Mouse (Mus musculus) CH12.LX (cell line): ENCODE data around the gene Phkg1. TPM values are rescaled to one million over a fixed set of nuclear protein-coding genes. Genes with fewer than 3 reads are reported as not detected.

Experiments
- DNase-seq: peaks from one replicate; pipeline ENCODE4 v3.0.0-alpha.2; 2013; ENCODE audit errors: extremely low read depth
- H3K27ac ChIP-seq: 2 replicates; pipeline ENCODE4 v1.5.1; 2012; ENCODE audit warnings: low read depth, mild to moderate bottlenecking, control low read depth, moderate library complexity; ENCODE audit not compliant: insufficient read depth
- H3K27me3 ChIP-seq: replicated peaks from 2 replicates; pipeline ENCODE3; 2012; ENCODE audit warnings: inconsistent platforms
- H3K36me3 ChIP-seq, 2 experiments: replicated peaks in 1 of 2; 2 replicates each; pipeline versions ENCODE3 to v1.6.1; 2012; ENCODE audit warnings: inconsistent platforms in 1 of 2, low read length in 1 of 2, mild to moderate bottlenecking in 1 of 2, mixed read lengths in 1 of 2, moderate library complexity in 1 of 2; ENCODE audit not compliant: control insufficient read depth in 1 of 2, insufficient read depth in 1 of 2
- H3K4me1 ChIP-seq, 2 experiments: 2 replicates each; pipeline ENCODE4 v1.6.1; 2012; ENCODE audit warnings: inconsistent platforms in 1 of 2, moderate library complexity in 1 of 2; ENCODE audit not compliant: insufficient read depth in 2 of 2, control insufficient read depth in 1 of 2
- H3K4me2 ChIP-seq: 2 replicates; pipeline ENCODE4 v1.6.1; 2012; ENCODE audit warnings: low read depth, mild to moderate bottlenecking, control low read depth; ENCODE audit not compliant: poor library complexity, insufficient read depth, severe bottlenecking
- H3K4me3 ChIP-seq, 3 experiments: fragments of 150-350 bp in 1 of 3; sonication (generic) in 1 of 3; replicated peaks in 1 of 3; 2 replicates each; pipeline versions ENCODE3 to v1.5.1; 2011 to 2012; ENCODE audit warnings: low read depth in 2 of 3, low read length in 2 of 3, mild to moderate bottlenecking in 2 of 3, moderate library complexity in 2 of 3, control low read depth in 1 of 3, improper control_type of control experiment in 1 of 3, inconsistent platforms in 1 of 3, mixed read lengths in 1 of 3; ENCODE audit not compliant: poor library complexity in 1 of 3
- H3K79me2 ChIP-seq: replicated peaks from 2 replicates; pipeline ENCODE4 v1.6.1; 2012; ENCODE audit warnings: mild to moderate bottlenecking, moderate library complexity; ENCODE audit not compliant: control insufficient read depth, poor library complexity, insufficient read depth, severe bottlenecking; ENCODE audit errors: extremely low read depth
- H3K9ac ChIP-seq: 2 replicates; pipeline ENCODE4 v1.6.1; 2012; ENCODE audit warnings: low read depth, mild to moderate bottlenecking, control low read depth, moderate library complexity; ENCODE audit not compliant: insufficient read depth
- H3K9me3 ChIP-seq: replicated peaks from 2 replicates; pipeline ENCODE3; 2012; ENCODE audit warnings: low read length, inconsistent platforms, mixed read lengths
- BHLHE40 ChIP-seq: IDR thresholded peaks from 2 replicates; pipeline ENCODE4 v1.6.1; 2011; ENCODE audit warnings: mild to moderate bottlenecking, low read depth, low read length, improper control_type of control experiment
- CHD2 ChIP-seq: IDR thresholded peaks from 2 replicates; pipeline ENCODE4 v1.6.1; 2011; ENCODE audit warnings: low read length, improper control_type of control experiment
- CTCF ChIP-seq, 2 experiments: IDR thresholded peaks in 1 of 2; conservative IDR thresholded peaks in 1 of 2; 2 replicates each; pipeline ENCODE4 v1.5.1; 2011 to 2012; ENCODE audit warnings: low read depth in 2 of 2, low read length in 2 of 2, improper control_type of control experiment in 1 of 2, inconsistent platforms in 1 of 2, mild to moderate bottlenecking in 1 of 2, moderate library complexity in 1 of 2
- EP300 ChIP-seq: IDR thresholded peaks from 2 replicates; pipeline ENCODE4 v1.6.1; 2011; ENCODE audit warnings: low read length, improper control_type of control experiment
- ETS1 ChIP-seq: conservative IDR thresholded peaks from 2 replicates; pipeline ENCODE4 v1.6.1; 2012; ENCODE audit warnings: low read depth, mild to moderate bottlenecking, inconsistent platforms, low read length, improper control_type of control experiment, moderate library complexity
- IRF4 ChIP-seq: IDR thresholded peaks from 2 replicates; pipeline ENCODE4 v1.6.1; 2014; ENCODE audit warnings: low read depth, mild to moderate bottlenecking, inconsistent platforms, low read length, improper control_type of control experiment
- JUND ChIP-seq: conservative IDR thresholded peaks from 2 replicates; pipeline ENCODE4 v1.6.1; 2011; ENCODE audit warnings: low read depth, low read length, improper control_type of control experiment
- KAT2A ChIP-seq: IDR thresholded peaks from 2 replicates; pipeline ENCODE4 v1.6.1; 2012; ENCODE audit warnings: low read length, improper control_type of control experiment, inconsistent platforms; ENCODE audit not compliant: insufficient replicate concordance
- MAX ChIP-seq: IDR thresholded peaks from 2 replicates; pipeline ENCODE4 v1.6.1; 2011; ENCODE audit warnings: low read length, improper control_type of control experiment
- MEF2A ChIP-seq: IDR thresholded peaks from 2 replicates; pipeline ENCODE4 v1.6.1; 2014; ENCODE audit warnings: low read depth, mild to moderate bottlenecking, inconsistent platforms, low read length, improper control_type of control experiment, borderline replicate concordance
- MXI1 ChIP-seq: IDR thresholded peaks from 2 replicates; pipeline ENCODE4 v1.6.1; 2011; ENCODE audit warnings: mild to moderate bottlenecking, low read depth, low read length, improper control_type of control experiment
- NELFE ChIP-seq: IDR thresholded peaks from 2 replicates; pipeline ENCODE4 v1.6.1; 2011; ENCODE audit warnings: low read depth, low read length, improper control_type of control experiment
- PAX5 ChIP-seq: IDR thresholded peaks from 2 replicates; pipeline ENCODE4 v1.6.1; 2012; ENCODE audit warnings: low read length, inconsistent platforms, mixed read lengths
- POLR2AphosphoS2 ChIP-seq: IDR thresholded peaks from 2 replicates; pipeline ENCODE4 v1.6.1; 2011; ENCODE audit warnings: low read depth, low read length, improper control_type of control experiment
- RAD21 ChIP-seq: IDR thresholded peaks from 2 replicates; pipeline ENCODE4 v1.6.1; 2011; ENCODE audit warnings: low read depth, mild to moderate bottlenecking, low read length, improper control_type of control experiment, moderate library complexity
- SIN3A ChIP-seq: IDR thresholded peaks from 2 replicates; pipeline ENCODE4 v1.6.1; 2012; ENCODE audit warnings: low read length, improper control_type of control experiment, inconsistent platforms
- SMC3 ChIP-seq: IDR thresholded peaks from 2 replicates; pipeline ENCODE4 v1.6.1; 2011; ENCODE audit warnings: low read depth, low read length, improper control_type of control experiment
- TBP ChIP-seq: conservative IDR thresholded peaks from 2 replicates; pipeline ENCODE4 v1.6.1; 2011; ENCODE audit warnings: low read depth, low read length, improper control_type of control experiment
- TCF12 ChIP-seq: IDR thresholded peaks from 2 replicates; pipeline ENCODE4 v1.6.1; 2014; ENCODE audit warnings: low read depth, mild to moderate bottlenecking, inconsistent platforms, low read length, improper control_type of control experiment
- ZC3H11A ChIP-seq: IDR thresholded peaks from 2 replicates; pipeline ENCODE4 v1.6.1; 2012; ENCODE audit warnings: low read depth, mild to moderate bottlenecking, inconsistent platforms, low read length, improper control_type of control experiment
- ZMIZ1 ChIP-seq: IDR thresholded peaks from 2 replicates; pipeline ENCODE4 v1.6.1; 2012; ENCODE audit warnings: low read depth, mild to moderate bottlenecking, inconsistent platforms, low read length, improper control_type of control experiment
- ZNF384 ChIP-seq: IDR thresholded peaks from 2 replicates; pipeline ENCODE4 v1.6.1; 2012; ENCODE audit warnings: low read depth, low read length, improper control_type of control experiment, inconsistent platforms
- dilution Hi-C: fragments of 300-500 bp; cut with MboI; formaldehyde crosslinking; loops from 2 replicates; pipeline ENCODE4 v1.14.3; 2020; ENCODE audit warnings: low sequenced_read_pairs; ENCODE audit not compliant: extremely low pct_unique_long_range_greater_than_20kb, extremely low pct_ligation_motif_present
- in situ Hi-C: fragments of 300-500 bp; cut with MboI; formaldehyde crosslinking; loops from 3 replicates; pipeline ENCODE4 v1.14.3; 2019; ENCODE audit warnings: low sequenced_read_pairs, low pct_ligation_motif_present, low pct_unique_long_range_greater_than_20kb, mixed read lengths
- polyA plus RNA-seq: library from polyadenylated mRNA; unstranded; fragments of >175 nt; gene quantifications from 2 replicates; pipeline ENCODE4 v1.2.1, GENCODE M21; 2012; ENCODE audit warnings: low read depth; ENCODE audit not compliant: insufficient read length
- total RNA-seq, 2 experiments: library from RNA; depleted of rRNA; stranded (reverse); fragments of 300-350 nt in 1 of 2; fragments of >200 nt in 1 of 2; gene quantifications; 2 replicates each; pipeline ENCODE4 v1.2.3; 2012 to 2014

Gene Phkg1
- total and polyA plus RNA-seq, 3 experiments = 0.21 to 0.61 (median 0.23) TPM

- DNase-seq = no peak
- H3K4me3 ChIP-seq = no peak overlapping the region
- no peaks in the 10 kb centered on the region for H3K9me3 ChIP-seq
- H3K36me3 ChIP-seq = no peaks in the 10 kb centered on the region
- TF ChIP-seq ZC3H11A (no peak), ZMIZ1 (no peak), ZNF384 (no peak), PAX5 (no peak), SIN3A (no peak), MEF2A (no peak), SMC3 (no peak), MXI1 (no peak), MAX (no peak), KAT2A (no peak), TCF12 (no peak), EP300 (no peak), NELFE (no peak), IRF4 (no peak), CHD2 (no peak), BHLHE40 (no peak), JUND (no peak), POLR2AphosphoS2 (no peak), CTCF (conservative IDR thresholded peaks at IDR 0.05 in 1 of 2, IDR thresholded peaks at IDR 0.05 in 1 of 2; ENCODE audit: low read depth in 2 of 2, low read length in 2 of 2) (no peak), ETS1 (no peak)
- dilution Hi-C loops = no loop called here
- no peak overlapping the region for H3K27ac ChIP-seq
- no peak overlapping the region for H3K9ac ChIP-seq
- H3K4me1 ChIP-seq = no peaks in the 10 kb centered on the region
- no peaks in the 10 kb centered on the region for H3K79me2 ChIP-seq
- H3K4me2 ChIP-seq = no peak overlapping the region
- in situ Hi-C loops = no loop called here
- no peaks in the 10 kb centered on the region for H3K27me3 ChIP-seq
Measured at GRCm38 (mm10) chr5:129924820-129925452, 26.6 kb upstream of the Phkg1 start.

- Histone ChIP-seq H3K9me3 (no peaks in the 10 kb centered on the region), H3K9ac (no peak overlapping the region), H3K79me2 (no peaks in the 10 kb centered on the region), H3K4me1 (peaks cover 0 to 2% of the 10 kb centered on the region in 2 experiments; a peak in 1 of 4 replicates), H3K4me3 (no peak overlapping the region), H3K36me3 (no peaks in the 10 kb centered on the region), H3K4me2 (no peak overlapping the region), H3K27me3 (no peaks in the 10 kb centered on the region), H3K27ac (no peak overlapping the region)
- in situ Hi-C loops = no loop called here
- dilution Hi-C loops = no loop called here
- no peak for DNase-seq
- no peak for TF ChIP-seq RAD21
- peak in 1 of 2 experiments; percentile 10; a peak in 1 of 4 replicates for TF ChIP-seq CTCF (conservative IDR thresholded peaks at IDR 0.05 in 1 of 2, IDR thresholded peaks at IDR 0.05 in 1 of 2; ENCODE audit: low read depth in 2 of 2, low read length in 2 of 2)
- no peak for TF ChIP-seq TBP
Measured at GRCm38 (mm10) chr5:129921972-129922371, 23.6 kb upstream of the Phkg1 start.
